Comparison of ENCODE assay signal across 8 mouse cellular contexts in genomic region chr9:97017811-97018641, GRCm38 (mm10). TPM values are rescaled to one million over a fixed set of nuclear protein-coding genes. Genes with fewer than 3 reads are reported as not detected.
DNase-seq lines count a peak whose midpoint lies in the region; ATAC-seq and TF ChIP-seq lines count a peak whose summit lies in the region.

No protein-coding gene starts in this region.

- H3K9ac ChIP-seq in hindbrain, embryonic 14.5 days = peak overlapping the region; percentile 85

- under 1% methylated on average over 61 of the region's 62 CpGs for WGBS in hindbrain, embryonic 14.5 days
- under 1% methylated on average over 61 of the region's 62 CpGs for WGBS in macrophage (ENCODE audit: missing documents)

- peak; percentile 49 for ATAC-seq in hindbrain, embryonic 14.5 days (ENCODE audit: low FRiP score)

- peak overlapping the region; percentile 68 for H3K4me2 ChIP-seq in hindbrain, embryonic 14.5 days (replicated peaks)

- H3K27me3 ChIP-seq in hindbrain, embryonic 14.5 days (ENCODE audit: control insufficient read depth, insufficient read depth, low read length) = no peaks in the 10 kb centered on the region

- peak overlapping the region; percentile 86 for H3K4me3 ChIP-seq in gastrocnemius, adult 2 months
- peak overlapping the region; percentile 61 for H3K4me3 ChIP-seq in hindbrain, embryonic 14.5 days (replicated peaks; ENCODE audit: low read length)
- peak overlapping the region; percentile 65 for H3K4me3 ChIP-seq in left cerebral cortex, adult 2 months
- H3K4me3 ChIP-seq in macrophage (ENCODE audit: inconsistent target) = peak overlapping the region; percentile 30

- no peaks in the 10 kb centered on the region for H3K9me3 ChIP-seq in hindbrain, embryonic 14.5 days (ENCODE audit: control insufficient read depth, low read length)

- H3K36me3 ChIP-seq in hindbrain, embryonic 14.5 days (replicated peaks; ENCODE audit: control insufficient read depth, insufficient read depth) = no peaks in the 10 kb centered on the region
- no peaks in the 10 kb centered on the region for H3K36me3 ChIP-seq in macrophage (ENCODE audit: inconsistent target)

- H3K27ac ChIP-seq in gastrocnemius, adult 2 months = peak overlapping the region; percentile 75
- peak overlapping the region; percentile 96 for H3K27ac ChIP-seq in hindbrain, embryonic 14.5 days
- H3K27ac ChIP-seq in left cerebral cortex, adult 2 months = peak overlapping the region; percentile 59; the same call in 1 of the 2 replicates
- H3K27ac ChIP-seq in macrophage = no peak overlapping the region

- TF ChIP-seq CTCF in gastrocnemius, adult 2 months (IDR thresholded peaks at IDR 0.05) = peak; percentile 30; the same call in 1 of the 2 replicates
- TF ChIP-seq CTCF in left cerebral cortex, adult 2 months (IDR thresholded peaks at IDR 0.05) = no peak

- intact Hi-C loops in gastrocnemius, adult 2 months (cut with DNase I) = loop anchor here (2.0 to 5.0 kb wide), 2 partner anchors 49 to 57 kb away; no protein-coding TSS in a partner anchor
- intact Hi-C loops in left cerebral cortex, adult 2 months (cut with DNase I) = loop anchor here (2.0 to 5.0 kb wide), 2 partner anchors 49 to 57 kb away; no protein-coding TSS in a partner anchor

- DNase-seq in adrenal gland, adult (ENCODE audit: inconsistent age in 2 of 2, low spot score in 1 of 2) = peak; percentile 56 to 85
- peak; percentile 30 to 32 for DNase-seq in cerebellum, postnatal 36 days
- DNase-seq in gastrocnemius, adult 2 months = peak; percentile 75
- DNase-seq in hindbrain, embryonic 14.5 days (ENCODE audit: low spot score) = peak; percentile 75
- peak; percentile 45 to 63 for DNase-seq in left cerebral cortex, adult 2 months (ENCODE audit: extremely low spot score in 1 of 2, low spot score in 2 of 2)
- peak; percentile 68 for DNase-seq in right cerebral cortex, postnatal 14 days
- no peak for DNase-seq in spleen, adult 12 weeks (ENCODE audit: low spot score)

- H3K4me1 ChIP-seq in hindbrain, embryonic 14.5 days (replicated peaks; ENCODE audit: control insufficient read depth, insufficient read depth, low read length) = peaks cover 50% of the 10 kb centered on the region

- H3K79me2 ChIP-seq in macrophage (ENCODE audit: inconsistent target) = no peaks in the 10 kb centered on the region

RNA-seq across cellular contexts. Expression of gene Spsb4, which starts 0.6 kb away (rescaled TPM):
- total RNA-seq in gastrocnemius, adult 2 months (2021) = 1 to 10 TPM in 1 of 2 experiments, under 1 TPM in 1; 0.94 to 2.3 TPM
- polyA plus RNA-seq in hindbrain, embryonic 14.5 days (2014; fragmentation: Nextera tagmentation; extraction: Ambion mirVana) = 26.6 and 34.0 TPM in 2 replicates
- 1 to 10 TPM; 5.2 to 5.6 TPM for total RNA-seq in left cerebral cortex, adult 2 months (2021)
- 10 to 100 TPM in 6 of 26 experiments, 1 to 10 TPM in 18, under 1 TPM in 2; 0.50 to 19.3 (median 5.6) TPM for total RNA-seq in macrophage (2018; cell fraction: chromatin; rRNA removed)
- 1 to 10 TPM in 18 of 26 experiments, under 1 TPM in 8; 0.44 to 7.7 (median 3.7) TPM for total RNA-seq in macrophage (2018; cell fraction: cytosol; rRNA removed)
- total RNA-seq in macrophage (2018; cell fraction: nucleus; rRNA removed) = 10 to 100 TPM in 5 of 26 experiments, 1 to 10 TPM in 19, under 1 TPM in 2; 0.64 to 16.2 (median 4.8) TPM
- polyA plus RNA-seq in macrophage (2018) = 2.0 to 8.4 TPM (median 5.6 TPM) in 3 replicates

Comparison
In these comparisons a context has a peak if more than half of its experiments do, and no peak if none do; other contexts are left out.
1. H3K4me3 ChIP-seq: peak in every context shown above with its lines; median percentile 86 in gastrocnemius, adult 2 months; 65 in left cerebral cortex, adult 2 months; 61 in hindbrain, embryonic 14.5 days; 30 in macrophage.